Mouse (Mus musculus): ENCODE results near the gene Zfp775.

- no peak for TF ChIP-seq POLR2A (IDR thresholded peaks at IDR 0.05; ENCODE audit: insufficient read depth, low read depth, low read length)
- TF ChIP-seq CTCF (IDR thresholded peaks at IDR 0.05; ENCODE audit: insufficient read depth, low read depth, low read length), result no peak
Observed at GRCm38 (mm10) chr6:48568036-48568984, 33.6 kb upstream of the Zfp775 start.
